Mouse (Mus musculus): ENCODE data around the gene Gm49373. TPM values are rescaled to one million over a fixed set of nuclear protein-coding genes. Genes with fewer than 3 reads are reported as not detected.

The Gm49373 gene
- polyA plus RNA-seq, 2 experiments = 1.0 to 1.9 TPM

- Histone ChIP-seq H3K27ac (replicated peaks; ENCODE audit: low read depth, low read length) (no peak overlapping the region), H3K36me3 (ENCODE audit: control insufficient read depth, insufficient read depth, low read length) (no peaks in the 10 kb centered on the region), H3K9ac (ENCODE audit: low read depth, low read length, severe bottlenecking) (no peak overlapping the region), H3K4me1 (ENCODE audit: control insufficient read depth, insufficient read depth, low read length) (peaks cover 21% of the 10 kb centered on the region), H3K9me3 (ENCODE audit: control insufficient read depth, low read length) (no peaks in the 10 kb centered on the region), H3K4me2 (replicated peaks; ENCODE audit: low read depth, low read length, severe bottlenecking) (peak overlapping the region; percentile 54; the same call in 1 of the 2 replicates), H3K4me3 (replicated peaks; ENCODE audit: low read length) (peak overlapping the region; percentile 37), H3K27me3 (ENCODE audit: control insufficient read depth, insufficient read depth, low read length) (peaks cover 79% of the 10 kb centered on the region)
- no peak for TF ChIP-seq POLR2A (IDR thresholded peaks at IDR 0.05; ENCODE audit: borderline replicate concordance, extremely low read depth, insufficient read depth, insufficient read length)
- no peak for ATAC-seq (ENCODE audit: low FRiP score, low read depth)
- DNase-seq (ENCODE audit: low spot score) = no peak
- under 1% methylated on average over 22 of the region's 22 CpGs for WGBS
These were observed 36.2 kb downstream of the Gm49373 start for GRCm38 (mm10) chr9:21036666-21037065.

DNA sequence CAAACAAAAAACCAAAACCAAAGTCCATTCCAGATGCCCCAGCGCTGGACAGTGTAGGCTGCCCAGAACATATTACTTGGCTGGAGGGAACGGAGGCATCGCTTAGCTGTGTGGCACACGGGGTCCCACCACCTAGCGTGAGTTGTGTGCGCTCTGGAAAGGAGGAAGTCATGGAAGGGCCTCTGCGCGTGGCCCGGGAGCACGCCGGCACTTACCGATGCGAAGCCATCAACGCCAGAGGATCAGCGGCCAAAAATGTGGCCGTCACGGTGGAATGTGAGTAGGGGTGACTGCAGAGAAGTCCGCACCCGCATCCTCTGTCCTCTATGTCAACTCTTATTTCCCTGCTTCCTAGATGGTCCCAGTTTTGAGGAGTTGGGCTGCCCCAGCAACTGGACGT, 36.7 kb downstream of the Gm49373 start:
- Histone ChIP-seq H3K27ac (replicated peaks; ENCODE audit: low read depth, low read length) (no peak overlapping the region), H3K4me2 (replicated peaks; ENCODE audit: low read depth, low read length, severe bottlenecking) (no peak overlapping the region), H3K4me1 (ENCODE audit: control insufficient read depth, insufficient read depth, low read length) (peaks cover 25% of the 10 kb centered on the region), H3K9me3 (ENCODE audit: control insufficient read depth, low read length) (no peaks in the 10 kb centered on the region), H3K4me3 (replicated peaks; ENCODE audit: low read length) (no peak overlapping the region), H3K36me3 (ENCODE audit: control insufficient read depth, insufficient read depth, low read length) (no peaks in the 10 kb centered on the region), H3K9ac (ENCODE audit: low read depth, low read length, severe bottlenecking) (no peak overlapping the region), H3K27me3 (ENCODE audit: control insufficient read depth, insufficient read depth, low read length) (peaks cover 81% of the 10 kb centered on the region)
- DNase-seq (ENCODE audit: low spot score) (no peak), ATAC-seq (ENCODE audit: low FRiP score, low read depth) (no peak)
- no peak for TF ChIP-seq POLR2A (IDR thresholded peaks at IDR 0.05; ENCODE audit: borderline replicate concordance, extremely low read depth, insufficient read depth, insufficient read length)
- 10% methylated on average over 20 of the region's 20 CpGs for WGBS

GRCm38 (mm10) chr9:21035586-21035985, 37.3 kb downstream of the Gm49373 start:
- WGBS = 22% methylated on average over 9 of the region's 9 CpGs
- H3K4me1 ChIP-seq (ENCODE audit: control insufficient read depth, insufficient read depth, low read length) = peaks cover 27% of the 10 kb centered on the region
- H3K9me3 ChIP-seq (ENCODE audit: control insufficient read depth, low read length) = no peaks in the 10 kb centered on the region

GRCm38 (mm10) chr9:21034481-21035085, 38.3 kb downstream of the Gm49373 start:
- ATAC-seq (ENCODE audit: low FRiP score, low read depth) (no peak), DNase-seq (ENCODE audit: low spot score) (no peak)
- peaks cover 90% of the 10 kb centered on the region for H3K27me3 ChIP-seq (ENCODE audit: control insufficient read depth, insufficient read depth, low read length)
- H3K27ac ChIP-seq (replicated peaks; ENCODE audit: low read depth, low read length) = no peak overlapping the region
- H3K4me1 ChIP-seq (ENCODE audit: control insufficient read depth, insufficient read depth, low read length) = peaks cover 35% of the 10 kb centered on the region
- no peak overlapping the region for H3K4me3 ChIP-seq (replicated peaks; ENCODE audit: low read length)
- no peak overlapping the region for H3K4me2 ChIP-seq (replicated peaks; ENCODE audit: low read depth, low read length, severe bottlenecking)
- H3K36me3 ChIP-seq (ENCODE audit: control insufficient read depth, insufficient read depth, low read length) = no peaks in the 10 kb centered on the region
- no peak overlapping the region for H3K9ac ChIP-seq (ENCODE audit: low read depth, low read length, severe bottlenecking)
- 4% methylated on average over 17 of the region's 17 CpGs for WGBS
- no peak for TF ChIP-seq POLR2A (IDR thresholded peaks at IDR 0.05; ENCODE audit: borderline replicate concordance, extremely low read depth, insufficient read depth, insufficient read length)
- H3K9me3 ChIP-seq (ENCODE audit: control insufficient read depth, low read length) = no peaks in the 10 kb centered on the region

More at GRCm38 (mm10) chr9:21035586-21035985, 37.3 kb downstream of the Gm49373 start:
- Histone ChIP-seq H3K4me2 (replicated peaks; ENCODE audit: low read depth, low read length, severe bottlenecking) (no peak overlapping the region), H3K27me3 (ENCODE audit: control insufficient read depth, insufficient read depth, low read length) (peaks cover 81% of the 10 kb centered on the region), H3K36me3 (ENCODE audit: control insufficient read depth, insufficient read depth, low read length) (no peaks in the 10 kb centered on the region), H3K9ac (ENCODE audit: low read depth, low read length, severe bottlenecking) (no peak overlapping the region), H3K4me3 (replicated peaks; ENCODE audit: low read length) (no peak overlapping the region), H3K27ac (replicated peaks; ENCODE audit: low read depth, low read length) (no peak overlapping the region)
- ATAC-seq (ENCODE audit: low FRiP score, low read depth) (no peak), DNase-seq (ENCODE audit: low spot score) (no peak)
- TF ChIP-seq POLR2A (IDR thresholded peaks at IDR 0.05; ENCODE audit: borderline replicate concordance, extremely low read depth, insufficient read depth, insufficient read length) = no peak

DNA sequence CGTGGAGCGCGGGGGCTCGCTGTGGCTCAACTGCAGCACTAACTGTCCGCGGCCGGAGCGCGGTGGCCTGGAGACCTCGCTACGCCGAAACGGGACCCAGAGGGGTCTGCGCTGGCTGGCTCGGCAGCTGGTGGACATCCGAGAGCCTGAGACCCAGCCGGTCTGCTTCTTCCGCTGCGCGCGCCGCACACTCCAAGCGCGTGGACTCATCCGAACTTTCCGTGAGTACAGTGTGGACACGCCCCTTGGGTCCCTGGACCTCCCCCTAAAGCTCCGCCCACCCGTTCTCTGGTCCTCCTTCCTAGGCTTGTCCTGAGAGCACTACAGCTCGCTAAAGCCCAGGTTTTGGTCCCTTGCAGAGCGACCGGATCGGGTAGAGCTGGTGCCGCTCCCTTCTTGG, 39.8 kb downstream of the Gm49373 start:
- ATAC-seq (ENCODE audit: low FRiP score, low read depth) = peak; percentile 82
- no peaks in the 10 kb centered on the region for H3K36me3 ChIP-seq (ENCODE audit: control insufficient read depth, insufficient read depth, low read length)

More for the DNA sequence above, 39.8 kb downstream of the Gm49373 start:
- Histone ChIP-seq H3K27ac (replicated peaks; ENCODE audit: low read depth, low read length) (no peak overlapping the region), H3K4me1 (ENCODE audit: control insufficient read depth, insufficient read depth, low read length) (peaks cover 36% of the 10 kb centered on the region), H3K4me3 (replicated peaks; ENCODE audit: low read length) (peak overlapping the region; percentile 49), H3K9ac (ENCODE audit: low read depth, low read length, severe bottlenecking) (no peak overlapping the region), H3K4me2 (replicated peaks; ENCODE audit: low read depth, low read length, severe bottlenecking) (peak overlapping the region; percentile 92), H3K9me3 (ENCODE audit: control insufficient read depth, low read length) (no peaks in the 10 kb centered on the region), H3K27me3 (ENCODE audit: control insufficient read depth, insufficient read depth, low read length) (peaks cover 82% of the 10 kb centered on the region)
- WGBS = under 1% methylated on average over 34 of the region's 34 CpGs
- TF ChIP-seq POLR2A (IDR thresholded peaks at IDR 0.05; ENCODE audit: borderline replicate concordance, extremely low read depth, insufficient read depth, insufficient read length) = no peak
- DNase-seq (ENCODE audit: low spot score) = peak; percentile 93

Measured in limb, embryonic 14.5 days (tissue).